12 mouse cellular contexts compared by ENCODE assay signal in genomic region chr19:26863662-26864061, GRCm38 (mm10). TPM values are rescaled to one million over a fixed set of nuclear protein-coding genes. Genes with fewer than 3 reads are reported as not detected.
A peak's percentile ranks its signal among the peaks of the same experiment; 100 is the strongest.
DNase-seq lines count a peak whose midpoint lies in the region; ATAC-seq and TF ChIP-seq lines count a peak whose summit lies in the region.
"Had no signal": no experiment of that assay in that cellular context is flagged by ENCODE, and none has a peak within 500 bp of the region (broad histone marks: within the 10 kb centered on the region; RNA-seq: fewer than 3 reads in every experiment).

No protein-coding gene starts in this region.

- TF ChIP-seq POLR2A in lung, adult 2 months (IDR thresholded peaks at IDR 0.05; ENCODE audit: borderline replicate concordance, extremely low read depth, low read depth, low read length): no peak

- no peak overlapping the region for H3K4me3 ChIP-seq in forebrain, embryonic 10.5 days
- no peak overlapping the region for H3K4me3 ChIP-seq in forebrain, embryonic 11.5 days (ENCODE audit: low read depth, low read length)
- H3K4me3 ChIP-seq in lung, adult 2 months (replicated peaks; ENCODE audit: extremely low read depth, low read depth, low read length): no peak overlapping the region
- H3K4me3 ChIP-seq in midbrain, embryonic 14.5 days (replicated peaks; ENCODE audit: low read depth, low read length): no peak overlapping the region
- H3K4me3 ChIP-seq in limb, embryonic 10.5 days: no peak overlapping the region

- H3K27me3 ChIP-seq in forebrain, embryonic 10.5 days (ENCODE audit: poor library complexity, severe bottlenecking): no peaks in the 10 kb centered on the region
- H3K27me3 ChIP-seq in forebrain, embryonic 11.5 days (ENCODE audit: control insufficient read depth, insufficient read depth, low read length): no peaks in the 10 kb centered on the region
- H3K27me3 ChIP-seq in midbrain, embryonic 14.5 days (ENCODE audit: control insufficient read depth, insufficient read depth, low read length): no peaks in the 10 kb centered on the region
- H3K27me3 ChIP-seq in limb, embryonic 10.5 days (ENCODE audit: low read depth, poor library complexity, severe bottlenecking): no peaks in the 10 kb centered on the region

- no peak overlapping the region for H3K9ac ChIP-seq in forebrain, embryonic 11.5 days (ENCODE audit: low read length)
- no peak overlapping the region for H3K9ac ChIP-seq in midbrain, embryonic 14.5 days (replicated peaks; ENCODE audit: low read length)

- ATAC-seq in forebrain, embryonic 11.5 days (replicated peaks; ENCODE audit: low FRiP score): no peak
- ATAC-seq in midbrain, embryonic 14.5 days (ENCODE audit: low FRiP score, low TSS enrichment): no peak
- ATAC-seq in erythroblast, adult 5-6 weeks (replicated peaks; ENCODE audit: low FRiP score, poor library complexity, severe bottlenecking): no peak

- H3K27ac ChIP-seq in forebrain, embryonic 10.5 days: 0 out of 2 replicates have a peak overlapping the region, but pooled peaks have one; percentile 25
- H3K27ac ChIP-seq in forebrain, embryonic 11.5 days (ENCODE audit: low read depth, low read length): no peak overlapping the region
- H3K27ac ChIP-seq in midbrain, embryonic 14.5 days (replicated peaks; ENCODE audit: low read depth, low read length): no peak overlapping the region
- H3K27ac ChIP-seq in limb, embryonic 10.5 days: no peak overlapping the region

- H3K9me3 ChIP-seq in forebrain, embryonic 10.5 days: no peaks in the 10 kb centered on the region
- H3K9me3 ChIP-seq in forebrain, embryonic 11.5 days (ENCODE audit: control insufficient read depth, low read length): no peaks in the 10 kb centered on the region
- no peaks in the 10 kb centered on the region for H3K9me3 ChIP-seq in midbrain, embryonic 14.5 days (ENCODE audit: control insufficient read depth, low read length)
- H3K9me3 ChIP-seq in limb, embryonic 10.5 days (replicated peaks): no peaks in the 10 kb centered on the region

- DNase-seq in forebrain, embryonic 10.5 days (ENCODE audit: extremely low spot score, low spot score): no peak
- DNase-seq in forebrain, embryonic 11.5 days (ENCODE audit: low spot score): no peak
- peak; percentile 57 for DNase-seq in lung, postnatal 10 days
- DNase-seq in lung, adult 2 months: no peak
- DNase-seq in adrenal gland, postnatal 14 days: peak; percentile 69
- DNase-seq in midbrain, embryonic 14.5 days: peak; percentile 40
- no peak for DNase-seq in limb, embryonic 10.5 days (ENCODE audit: low spot score)
- DNase-seq: cerebellum, adult 11 months had no signal

- H3K4me1 ChIP-seq in forebrain, embryonic 10.5 days: peaks cover 42% of the 10 kb centered on the region
- peaks cover 5% of the 10 kb centered on the region; the same call in 1 of the 2 replicates for H3K4me1 ChIP-seq in forebrain, embryonic 11.5 days (replicated peaks; ENCODE audit: control insufficient read depth, insufficient read depth, low read length)
- H3K4me1 ChIP-seq in lung, adult 2 months (ENCODE audit: control insufficient read depth, insufficient read depth, low read length): no peaks in the 10 kb centered on the region
- peaks cover 22% of the 10 kb centered on the region for H3K4me1 ChIP-seq in midbrain, embryonic 14.5 days (ENCODE audit: control insufficient read depth, insufficient read depth, low read length)
- peaks cover 12% of the 10 kb centered on the region for H3K4me1 ChIP-seq in limb, embryonic 10.5 days

- H3K4me2 ChIP-seq in forebrain, embryonic 11.5 days (ENCODE audit: low read depth, low read length, severe bottlenecking): no peak overlapping the region
- H3K4me2 ChIP-seq in midbrain, embryonic 14.5 days (ENCODE audit: low read length): no peak overlapping the region

- 90% methylated on average over 5 of the region's 5 CpGs for WGBS in forebrain, embryonic 10.5 days
- WGBS in forebrain, embryonic 11.5 days: 80% methylated on average over 5 of the region's 5 CpGs
- 72% methylated on average over 5 of the region's 5 CpGs for WGBS in lung, adult 2 months
- WGBS in midbrain, embryonic 14.5 days: 71% methylated on average over 5 of the region's 5 CpGs
- WGBS in limb, embryonic 10.5 days: 71% methylated on average over 5 of the region's 5 CpGs

- no peaks in the 10 kb centered on the region for H3K36me3 ChIP-seq in forebrain, embryonic 10.5 days (replicated peaks)
- H3K36me3 ChIP-seq in forebrain, embryonic 11.5 days (ENCODE audit: control insufficient read depth, insufficient read depth, low read length): no peaks in the 10 kb centered on the region
- H3K36me3 ChIP-seq in midbrain, embryonic 14.5 days (ENCODE audit: control insufficient read depth, insufficient read depth, low read length): no peaks in the 10 kb centered on the region
- H3K36me3 ChIP-seq in limb, embryonic 10.5 days: no peaks in the 10 kb centered on the region

- TF ChIP-seq CTCF in lung, adult 2 months (IDR thresholded peaks at IDR 0.05; ENCODE audit: insufficient read depth, low read length): no peak

RNA-seq across cellular contexts. Expression of gene Gm815, which starts 22.0 kb away (rescaled TPM):
- polyA plus RNA-seq in forebrain, embryonic 10.5 days (2016; fragmentation: Nextera tagmentation; extraction: Ambion mirVana): not detected in 2 replicates
- polyA plus RNA-seq in forebrain, embryonic 11.5 days (2014; fragmentation: Nextera tagmentation; extraction: Ambion mirVana): not detected in 2 replicates
- polyA plus RNA-seq in lung, adult 2 months (2012; rRNA removed): not detected in 2 replicates
- total RNA-seq in adrenal gland, postnatal 14 days (2021): not detected in 2 replicates
- not detected in 2 replicates for polyA plus RNA-seq in midbrain, embryonic 14.5 days (2014; fragmentation: Nextera tagmentation; extraction: Ambion mirVana)
- not detected in 2 replicates for polyA plus RNA-seq in limb, embryonic 10.5 days (2016; fragmentation: Nextera tagmentation; extraction: Ambion mirVana)
- not detected in 2 replicates for total RNA-seq in erythroblast, adult 5-6 weeks (2015; ENCODE audit: low replicate concordance)
- not detected in 2 replicates for total RNA-seq in erythroblast, adult 5-6 weeks (2017; ENCODE audit: low replicate concordance)
- polyA plus RNA-seq: gonadal fat pad, adult 2 months; intestine, embryonic 14.5 days; limb, embryonic 14.5 days had no signal

Comparison
In these comparisons a context has a peak if more than half of its experiments do, and no peak if none do; other contexts are left out.
1. DNase-seq: peak in lung, postnatal 10 days (single experiment), adrenal gland, postnatal 14 days (single experiment) and midbrain, embryonic 14.5 days (single experiment); none in forebrain, embryonic 10.5 days (single experiment), forebrain, embryonic 11.5 days (single experiment), lung, adult 2 months (single experiment) and limb, embryonic 10.5 days (single experiment).